Mouse (Mus musculus) heart, adult 2 months (tissue): ENCODE data around the gene Dnajc22.

Experiments
- CTCF ChIP-seq: fragments of 200-600 bp; IDR thresholded peaks from 2 replicates; pipeline ENCODE4 v1.8.1; 2022; ENCODE audit warnings: antibody characterized with exemption, mild to moderate bottlenecking, moderate library complexity
- EP300 ChIP-seq: fragments of 200-500 bp; IDR thresholded peaks from 2 replicates; pipeline ENCODE4 v1.6.1; 2011; ENCODE audit warnings: low read depth, low read length, control low read depth; ENCODE audit not compliant: insufficient read depth
- POLR2A ChIP-seq: fragments of 200-500 bp; IDR thresholded peaks from 2 replicates; pipeline ENCODE4 v1.6.1; 2011; ENCODE audit warnings: mild to moderate bottlenecking, low read depth, low read length, control low read depth; ENCODE audit not compliant: insufficient read depth

GRCm38 (mm10) chr15:99079804-99080203, 13.2 kb upstream of the Dnajc22 start:
- TF ChIP-seq POLR2A (no peak), CTCF (no peak), EP300 (no peak)
